Mouse (Mus musculus) midbrain, embryonic 15.5 days (tissue): ENCODE measurements around the gene Dcaf10. TPM values are rescaled to one million over a fixed set of nuclear protein-coding genes. Genes with fewer than 3 reads are reported as not detected.
"Not testable (repeated sequence)": the region's sequence is repeated elsewhere in the genome, so short reads cannot be mapped to it uniquely, and the experiment has no call there.

ENCODE experiments used
- ATAC-seq: fragments of 200-750 bp; cut with Nextera tagmentation; replicated peaks from 2 replicates; pipeline ENCODE4 v1.8.0; 2017; ENCODE audit warnings: moderate TSS enrichment
- H3K27ac ChIP-seq: fragments of 300-500 bp; sonication (generic); 2 replicates; pipeline ENCODE4 v1.5.1; 2015; ENCODE audit warnings: mild to moderate bottlenecking, inconsistent platforms
- H3K27me3 ChIP-seq: fragments of 300-500 bp; sonication (generic); replicated peaks from 2 replicates; pipeline ENCODE4 v1.6.1; 2015; ENCODE audit warnings: inconsistent platforms
- H3K36me3 ChIP-seq: fragments of 300-500 bp; sonication (generic); replicated peaks from 2 replicates; pipeline ENCODE4 v1.6.1; 2015; ENCODE audit warnings: inconsistent platforms
- H3K4me1 ChIP-seq: fragments of 300-500 bp; sonication (generic); 2 replicates; pipeline ENCODE4 v1.6.1; 2015; ENCODE audit warnings: inconsistent platforms
- H3K4me2 ChIP-seq: fragments of 300-500 bp; sonication (generic); 2 replicates; pipeline ENCODE4 v1.6.1; 2015; ENCODE audit warnings: inconsistent platforms, mild to moderate bottlenecking, moderate library complexity
- H3K4me3 ChIP-seq: fragments of 300-500 bp; sonication (generic); 2 replicates; pipeline ENCODE4 v1.5.1; 2015; ENCODE audit warnings: mild to moderate bottlenecking, inconsistent platforms
- H3K9ac ChIP-seq: fragments of 300-500 bp; sonication (generic); 2 replicates; pipeline ENCODE4 v1.6.1; 2015; ENCODE audit warnings: mild to moderate bottlenecking, inconsistent platforms
- H3K9me3 ChIP-seq: fragments of 300-500 bp; sonication (generic); 2 replicates; pipeline ENCODE4 v1.6.1; 2016; ENCODE audit warnings: inconsistent platforms
- WGBS: fragments of 180-500 bp; shearing (Covaris S2); methylation state at CpG from one replicate; pipeline ENCODE4 v1.1.7; 2015; ENCODE audit warnings: mixed read lengths; 5-methylcytosine and 5-hydroxymethylcytosine counted together
- polyA plus RNA-seq: library from polyadenylated mRNA; unstranded; fragments of >200 nt; fragmentation: Nextera tagmentation; extraction: Ambion mirVana; gene quantifications from 2 replicates; pipeline ENCODE4 v1.2.1, GENCODE M21; 2015

The Dcaf10 gene
- polyA plus RNA-seq, 1 experiment from 2014 or later = 8.4 TPM

DNA sequence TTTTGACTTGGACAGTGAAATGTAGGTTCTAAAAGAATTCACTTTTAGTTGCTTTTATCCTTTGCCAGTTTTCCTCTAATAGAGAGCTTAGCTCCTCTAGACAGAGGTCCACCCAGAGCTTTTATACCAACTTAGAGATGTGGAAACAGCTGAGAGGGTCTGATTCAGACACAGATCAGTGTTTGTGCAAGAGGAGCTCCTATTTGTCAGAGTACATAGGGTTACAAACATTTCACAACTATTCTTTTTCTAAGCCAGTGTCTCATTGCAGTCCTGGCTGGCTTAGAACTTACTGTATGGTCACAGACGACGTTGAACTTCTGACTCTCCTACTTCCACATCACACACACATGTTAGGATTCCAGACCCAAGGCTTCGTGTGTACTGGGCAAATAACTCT, 14.8 kb downstream of the Dcaf10 start:
- no peaks in the 10 kb centered on the region for H3K27me3 ChIP-seq
- no peak overlapping the region for H3K4me3 ChIP-seq
- H3K9ac ChIP-seq = no peak overlapping the region
- no peaks in the 10 kb centered on the region for H3K9me3 ChIP-seq
- no peaks in the 10 kb centered on the region for H3K4me1 ChIP-seq
- H3K27ac ChIP-seq = no peak overlapping the region
- no peak for ATAC-seq
- H3K36me3 ChIP-seq = peaks cover 15% of the 10 kb centered on the region; the same call in 1 of the 2 replicates
- 89% methylated on average over 3 of the region's 3 CpGs for WGBS
- no peak overlapping the region for H3K4me2 ChIP-seq

DNA sequence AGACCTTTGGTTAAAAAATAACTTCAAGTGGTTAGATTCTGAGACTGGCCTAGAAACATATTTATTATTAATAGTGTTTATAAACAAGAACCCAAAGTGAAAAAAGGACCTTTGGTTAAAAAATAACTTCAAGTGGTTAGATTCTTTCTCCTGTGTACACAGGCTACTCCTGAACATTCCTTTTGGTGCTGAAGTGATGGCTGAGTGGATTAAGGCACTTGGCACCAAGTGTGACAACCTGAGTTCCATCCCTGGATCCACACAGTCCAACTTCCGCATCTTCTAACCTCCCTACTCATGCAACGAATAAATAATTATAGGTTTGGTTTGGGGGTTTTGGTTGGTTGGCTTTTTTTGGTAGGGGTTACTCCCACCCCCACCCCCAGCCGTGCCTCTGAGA, 29.4 kb downstream of the Dcaf10 start:
- no peaks in the 10 kb centered on the region for H3K9me3 ChIP-seq
- H3K27me3 ChIP-seq = no peaks in the 10 kb centered on the region
- ATAC-seq = no peak
- peaks cover 31% of the 10 kb centered on the region for H3K36me3 ChIP-seq
- WGBS = 86% methylated on average over 3 of the region's 3 CpGs
- H3K27ac ChIP-seq = no peak overlapping the region
- no peak overlapping the region for H3K4me2 ChIP-seq
- H3K9ac ChIP-seq = no peak overlapping the region
- H3K4me1 ChIP-seq = no peaks in the 10 kb centered on the region
- H3K4me3 ChIP-seq = no peak overlapping the region

DNA sequence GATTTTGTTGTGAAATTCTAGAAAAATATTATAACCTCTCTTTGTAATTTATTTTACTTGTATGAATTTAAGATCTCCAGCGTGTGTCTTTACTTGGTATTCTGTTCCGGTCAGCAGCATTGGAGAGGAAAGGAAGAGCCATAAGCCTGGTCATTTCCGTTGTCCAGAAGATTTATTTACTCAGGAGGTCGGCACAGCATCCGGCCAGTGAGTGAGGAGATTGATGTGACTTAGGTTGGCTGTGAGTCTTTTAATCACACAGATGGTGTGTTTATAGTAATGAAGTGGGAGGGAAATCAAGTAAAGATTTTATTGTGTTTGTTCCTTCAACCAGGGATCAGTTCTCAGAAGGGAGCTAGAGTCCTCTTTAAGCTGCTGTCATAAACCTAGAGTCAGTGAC, 33.0 kb downstream of the Dcaf10 start:
- Histone ChIP-seq H3K36me3 (peaks cover 42% of the 10 kb centered on the region), H3K9me3 (no peaks in the 10 kb centered on the region), H3K9ac (no peak overlapping the region), H3K4me2 (no peak overlapping the region), H3K4me3 (no peak overlapping the region), H3K4me1 (no peaks in the 10 kb centered on the region), H3K27me3 (no peaks in the 10 kb centered on the region), H3K27ac (no peak overlapping the region)
- WGBS = 95% methylated on average over 5 of the region's 5 CpGs
- ATAC-seq = no peak

DNA sequence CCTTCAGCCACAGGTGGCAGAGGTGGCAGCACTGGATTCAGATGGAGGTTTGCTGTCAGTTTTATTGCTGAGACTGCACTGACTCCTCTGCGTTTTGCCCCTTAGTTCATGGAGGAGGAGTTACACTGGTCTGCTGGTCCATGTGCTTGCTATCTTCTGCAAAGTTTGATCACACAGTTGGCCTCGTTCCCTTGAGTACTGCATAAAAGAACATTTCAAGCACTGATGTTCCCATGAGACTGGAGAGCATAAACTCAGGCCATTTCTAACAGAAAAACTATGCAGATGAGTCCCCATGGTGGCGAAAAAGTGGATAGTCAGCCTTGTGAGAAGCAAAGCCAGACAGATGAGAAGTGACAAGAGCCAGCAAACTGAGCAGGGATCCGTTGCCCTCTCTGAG, 34.7 kb downstream of the Dcaf10 start:
- peaks cover 35% of the 10 kb centered on the region for H3K36me3 ChIP-seq
- H3K4me3 ChIP-seq = no peak overlapping the region
- no peak overlapping the region for H3K4me2 ChIP-seq
- no peak for ATAC-seq
- H3K27me3 ChIP-seq = no peaks in the 10 kb centered on the region
- no peak overlapping the region for H3K9ac ChIP-seq
- no peak overlapping the region for H3K27ac ChIP-seq
- no peaks in the 10 kb centered on the region for H3K9me3 ChIP-seq
- WGBS = 86% methylated on average over 4 of the region's 4 CpGs
- no peaks in the 10 kb centered on the region for H3K4me1 ChIP-seq

DNA sequence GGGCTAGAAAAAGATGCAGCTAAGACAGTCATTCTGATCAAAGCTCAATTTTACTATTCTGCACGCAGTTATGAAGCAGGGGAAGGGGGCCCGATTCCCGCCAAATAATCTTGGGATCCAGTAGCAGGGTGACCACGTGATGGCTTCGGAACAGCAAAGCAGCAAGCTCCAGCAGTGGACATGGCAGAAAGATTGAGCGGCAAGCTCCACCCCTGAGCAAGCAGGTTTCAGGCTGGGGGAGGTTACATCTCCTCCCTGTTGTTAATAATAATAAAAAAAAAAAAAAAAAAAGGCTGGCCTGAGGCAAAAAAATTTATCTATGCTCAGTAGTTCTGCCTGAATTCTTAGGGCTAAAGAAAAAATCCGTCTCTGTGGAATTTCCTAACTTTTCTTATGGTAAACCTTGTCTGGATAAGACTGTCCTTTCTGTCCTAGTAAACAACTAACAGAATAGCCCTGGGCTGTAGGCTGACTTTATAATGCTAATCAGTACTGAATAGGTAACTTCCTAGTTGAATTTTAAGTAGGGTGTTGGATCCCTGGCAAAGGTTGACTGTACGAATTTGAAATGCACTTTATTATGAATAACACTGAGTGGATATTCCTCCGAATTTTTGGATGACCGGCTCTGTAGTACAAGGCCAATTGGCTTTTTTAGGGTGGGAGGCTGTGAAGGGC, 39.1 kb downstream of the Dcaf10 start:
- not testable (repeated sequence) for H3K9me3 ChIP-seq, H3K9ac ChIP-seq, H3K4me3 ChIP-seq, H3K4me2 ChIP-seq, H3K4me1 ChIP-seq, H3K27me3 ChIP-seq, ATAC-seq, H3K27ac ChIP-seq
- 85% methylated on average over 10 of the region's 10 CpGs for WGBS
- H3K36me3 ChIP-seq = peaks cover 12% of the 10 kb centered on the region

DNA sequence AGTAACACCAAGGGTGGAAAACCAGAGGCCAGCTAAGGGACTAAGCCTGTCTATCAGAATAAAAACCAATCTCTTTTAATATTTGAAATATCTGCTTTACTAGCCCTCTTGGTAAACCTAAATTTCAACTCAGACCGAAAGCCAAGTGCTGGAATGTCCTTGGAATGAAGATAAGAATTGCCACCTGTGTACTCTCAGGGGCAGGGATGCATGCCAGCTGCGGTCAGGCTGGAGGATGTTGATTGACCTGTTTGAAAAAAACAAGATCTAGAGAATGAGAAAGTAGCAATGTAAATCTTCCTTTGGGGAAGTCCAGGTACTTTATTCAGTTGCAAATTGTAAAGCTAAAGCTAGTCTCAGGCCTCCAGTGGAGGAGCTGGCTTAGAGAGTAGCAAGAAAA, 40.2 kb downstream of the Dcaf10 start:
- H3K4me3 ChIP-seq, H3K36me3 ChIP-seq, H3K4me1 ChIP-seq, H3K4me2 ChIP-seq, H3K27me3 ChIP-seq, H3K27ac ChIP-seq, ATAC-seq, H3K9ac ChIP-seq, H3K9me3 ChIP-seq: not testable (repeated sequence)
- WGBS = 85% methylated on average over 2 of the region's 2 CpGs

DNA sequence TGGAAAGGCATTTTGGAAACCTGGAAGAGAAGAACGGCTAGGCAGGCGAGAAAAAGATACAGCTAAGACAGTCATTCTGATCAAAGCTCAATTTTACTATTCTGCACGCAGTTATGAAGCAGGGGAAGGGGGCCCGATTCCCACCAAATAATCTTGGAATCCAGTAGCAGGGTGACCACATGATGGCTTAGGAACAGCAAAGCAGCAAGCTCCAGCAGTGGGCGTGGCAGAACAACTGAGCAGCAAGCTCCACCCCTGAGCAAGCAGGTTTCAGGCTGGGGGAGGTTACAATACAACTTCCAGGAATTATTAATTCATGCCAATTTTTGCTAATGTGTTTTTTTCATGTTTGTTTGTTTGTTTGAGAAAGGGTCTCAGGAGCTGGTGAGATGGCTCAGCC, 45.4 kb downstream of the Dcaf10 start:
- H3K9me3 ChIP-seq, H3K4me2 ChIP-seq, H3K9ac ChIP-seq, ATAC-seq, H3K4me1 ChIP-seq, H3K27ac ChIP-seq, H3K4me3 ChIP-seq, H3K36me3 ChIP-seq, H3K27me3 ChIP-seq: not testable (repeated sequence)
- WGBS = 95% methylated on average over 5 of the region's 5 CpGs

DNA sequence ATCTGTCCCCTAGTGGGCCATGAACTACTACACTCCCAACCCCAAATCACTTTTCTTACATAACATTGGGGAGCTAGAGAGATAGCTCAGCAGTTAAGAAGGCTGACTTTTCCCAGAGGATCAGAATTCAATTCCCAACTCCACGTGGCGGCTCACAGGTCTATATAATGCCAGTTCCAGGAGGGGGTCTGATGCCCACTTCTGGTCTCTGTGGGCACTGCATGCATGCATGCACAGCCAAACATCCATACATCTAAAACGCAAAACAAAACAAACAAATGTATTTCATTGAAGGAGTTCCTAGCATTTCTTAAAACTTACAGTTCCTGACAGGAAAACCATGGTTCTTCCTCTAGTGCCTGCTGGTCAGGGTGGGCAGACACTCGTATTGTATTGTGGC, 50.2 kb downstream of the Dcaf10 start:
- H3K36me3 ChIP-seq = peaks cover 4% of the 10 kb centered on the region; the same call in 1 of the 2 replicates
- 72% methylated on average over 4 of the region's 4 CpGs for WGBS

DNA sequence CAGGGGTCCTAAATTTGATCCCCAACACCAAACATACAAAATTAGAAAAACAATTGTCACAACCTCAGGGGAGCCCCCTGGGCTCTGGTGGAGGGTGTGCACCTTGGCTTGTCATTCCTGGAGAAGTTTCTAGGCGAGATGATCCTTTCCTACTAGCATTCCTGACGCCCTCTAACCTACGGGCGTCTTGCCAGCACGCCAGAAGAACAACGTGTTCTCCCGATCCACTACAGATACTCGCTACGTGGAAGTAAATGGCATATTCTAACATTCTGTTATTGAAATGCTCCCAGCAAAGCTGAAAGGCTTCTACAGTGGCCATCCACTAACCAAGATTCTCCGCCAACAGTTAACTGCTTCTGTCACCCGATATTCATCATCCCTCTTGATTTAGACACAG, 50.7 kb downstream of the Dcaf10 start:
- peaks cover 5% of the 10 kb centered on the region; the same call in 1 of the 2 replicates for H3K36me3 ChIP-seq
- H3K4me3 ChIP-seq = no peak overlapping the region
- no peaks in the 10 kb centered on the region for H3K9me3 ChIP-seq
- no peak for ATAC-seq
- no peak overlapping the region for H3K9ac ChIP-seq
- H3K27me3 ChIP-seq = no peaks in the 10 kb centered on the region
- H3K4me1 ChIP-seq = no peaks in the 10 kb centered on the region
- 75% methylated on average over 11 of the region's 11 CpGs for WGBS
- no peak overlapping the region for H3K27ac ChIP-seq
- H3K4me2 ChIP-seq = no peak overlapping the region

More for the DNA sequence above, 50.2 kb downstream of the Dcaf10 start:
- Histone ChIP-seq H3K27ac (no peak overlapping the region), H3K9me3 (no peaks in the 10 kb centered on the region), H3K9ac (no peak overlapping the region), H3K27me3 (no peaks in the 10 kb centered on the region), H3K4me2 (no peak overlapping the region), H3K4me3 (no peak overlapping the region), H3K4me1 (no peaks in the 10 kb centered on the region)
- no peak for ATAC-seq

DNA sequence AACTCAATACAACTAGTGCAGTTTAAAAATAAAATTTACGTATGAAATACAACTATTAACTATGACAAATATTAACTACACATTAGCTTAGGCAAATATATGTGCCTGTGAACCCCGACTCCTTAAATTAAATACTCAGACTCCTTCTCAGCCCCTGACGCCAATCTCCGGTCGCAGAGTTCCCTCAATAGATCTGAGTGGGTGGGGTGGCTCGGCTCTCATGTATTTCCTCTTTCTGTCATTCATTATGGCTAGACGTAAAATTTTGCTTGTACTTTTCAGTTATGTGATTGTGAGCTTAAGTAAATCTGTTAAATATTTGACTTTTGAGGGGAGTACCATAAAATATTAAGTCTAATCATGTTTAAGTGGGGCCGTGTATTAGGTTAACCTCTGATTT, 51.1 kb downstream of the Dcaf10 start:
- no peak for ATAC-seq
- Histone ChIP-seq H3K9me3 (no peaks in the 10 kb centered on the region), H3K9ac (no peak overlapping the region), H3K4me3 (no peak overlapping the region), H3K4me2 (no peak overlapping the region), H3K27ac (no peak overlapping the region), H3K27me3 (no peaks in the 10 kb centered on the region), H3K36me3 (peaks cover 7% of the 10 kb centered on the region; the same call in 1 of the 2 replicates), H3K4me1 (no peaks in the 10 kb centered on the region)
- 84% methylated on average over 8 of the region's 8 CpGs for WGBS

DNA sequence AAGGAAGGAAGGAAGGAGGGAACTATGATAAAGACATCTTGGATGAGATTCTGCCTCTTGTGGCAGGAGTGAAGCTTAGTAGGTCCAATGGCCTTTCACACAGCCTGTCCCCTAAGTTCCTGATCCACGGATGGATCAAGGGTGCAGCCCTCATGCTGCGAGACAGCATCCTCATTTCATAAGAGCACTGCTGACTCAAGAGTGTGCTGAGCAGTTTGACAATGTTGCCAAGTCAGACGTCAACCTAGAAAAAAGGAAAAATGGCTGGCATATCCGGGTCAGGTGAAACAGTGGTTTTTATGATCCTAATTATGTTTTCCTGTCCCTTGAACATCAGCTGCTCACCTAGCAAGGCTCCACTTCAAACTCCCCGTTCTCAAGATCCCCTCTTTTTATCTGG, 51.8 kb downstream of the Dcaf10 start:
- H3K27ac ChIP-seq = no peak overlapping the region
- ATAC-seq = no peak
- H3K4me2 ChIP-seq = no peak overlapping the region
- H3K27me3 ChIP-seq = no peaks in the 10 kb centered on the region
- no peak overlapping the region for H3K4me3 ChIP-seq
- H3K9ac ChIP-seq = no peak overlapping the region
- peaks cover 11% of the 10 kb centered on the region; the same call in 1 of the 2 replicates for H3K36me3 ChIP-seq
- no peaks in the 10 kb centered on the region for H3K9me3 ChIP-seq
- no peaks in the 10 kb centered on the region for H3K4me1 ChIP-seq
- WGBS = 83% methylated on average over 5 of the region's 5 CpGs

DNA sequence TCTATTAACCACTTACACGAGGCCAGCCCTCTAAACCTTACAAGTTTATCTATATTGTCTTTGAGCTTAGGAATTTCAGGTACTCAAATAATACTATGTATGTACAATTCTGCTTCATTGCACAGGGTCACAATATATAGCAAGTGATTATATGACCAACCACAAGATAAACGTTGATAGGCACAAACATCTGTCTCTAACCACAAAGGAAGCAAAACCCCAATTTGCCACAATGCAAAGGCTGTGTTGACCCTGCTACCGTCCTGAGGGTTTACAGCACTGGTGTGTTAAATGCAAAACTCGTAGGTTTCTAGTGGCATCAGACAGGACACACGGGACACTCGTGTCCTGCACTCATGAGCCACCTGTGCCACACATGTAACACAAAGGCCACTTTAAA, 54.3 kb downstream of the Dcaf10 start:
- not testable (repeated sequence) for ATAC-seq, H3K4me3 ChIP-seq, H3K27me3 ChIP-seq, H3K9me3 ChIP-seq, H3K4me1 ChIP-seq, H3K27ac ChIP-seq, H3K4me2 ChIP-seq, H3K9ac ChIP-seq
- WGBS = 87% methylated on average over 6 of the region's 6 CpGs
- peaks cover 25% of the 10 kb centered on the region for H3K36me3 ChIP-seq

DNA sequence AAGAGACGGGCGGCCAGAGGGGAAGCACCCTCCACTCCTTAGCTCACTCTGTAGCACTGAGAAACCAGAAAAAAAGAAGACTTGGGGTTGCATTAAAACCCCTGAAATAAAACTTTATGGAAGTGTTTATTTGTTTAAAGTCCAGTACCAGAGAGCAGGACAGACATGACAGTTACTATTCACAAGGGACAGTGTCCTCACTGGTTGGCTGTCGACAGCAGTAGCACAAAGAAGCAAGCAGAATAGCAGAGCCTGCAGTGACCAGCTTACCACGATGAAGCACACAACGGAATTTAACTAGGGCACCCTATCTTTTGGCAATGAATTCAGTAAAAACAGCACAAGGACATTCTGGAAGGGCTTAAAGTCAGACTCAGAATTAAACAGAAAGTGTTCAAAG, 56.4 kb downstream of the Dcaf10 start:
- H3K4me1 ChIP-seq, H3K9me3 ChIP-seq, ATAC-seq, H3K27me3 ChIP-seq, H3K27ac ChIP-seq, H3K4me2 ChIP-seq, H3K9ac ChIP-seq, H3K4me3 ChIP-seq: not testable (repeated sequence)
- H3K36me3 ChIP-seq = peaks cover 38% of the 10 kb centered on the region
- 91% methylated on average over 5 of the region's 5 CpGs for WGBS
